Mouse (Mus musculus): ENCODE measurements around the gene Gm39566.

Gene Gm39566

GRCm38 (mm10) chr11:69797924-69798323 lies 17.2 kb downstream of the Gm39566 start:
- DNase-seq (ENCODE audit: low read depth, low spot score): no peak

GRCm38 (mm10) chr11:69795983-69796435 lies 19.1 kb downstream of the Gm39566 start:
- no peak for DNase-seq (ENCODE audit: low read depth, low spot score)

- DNase-seq (ENCODE audit: low read depth, low spot score): peak; percentile 95
Measured at GRCm38 (mm10) chr11:69795168-69795982, 19.7 kb downstream of the Gm39566 start, which contains the start of gene Chrnb1. Gene Chrnb1 (minus strand): TSS chr11:69795943.

- DNase-seq (ENCODE audit: low read depth, low spot score): no peak
Measured at GRCm38 (mm10) chr11:69793429-69793828, 21.7 kb downstream of the Gm39566 start.

- DNase-seq (ENCODE audit: low read depth, low spot score): no peak
Measured at GRCm38 (mm10) chr11:69791420-69791819, 23.7 kb downstream of the Gm39566 start.

- no peak for DNase-seq (ENCODE audit: low read depth, low spot score)
Measured at GRCm38 (mm10) chr11:69789431-69789830, 25.7 kb downstream of the Gm39566 start.

- DNase-seq (ENCODE audit: low read depth, low spot score): no peak
Measured at GRCm38 (mm10) chr11:69787306-69787705, 27.8 kb downstream of the Gm39566 start.

- DNase-seq (ENCODE audit: low read depth, low spot score): no peak
Measured at GRCm38 (mm10) chr11:69784793-69785272, 30.3 kb downstream of the Gm39566 start.

GRCm38 (mm10) chr11:69781828-69782227 lies 33.3 kb downstream of the Gm39566 start:
- DNase-seq (ENCODE audit: low read depth, low spot score): no peak

GRCm38 (mm10) chr11:69778985-69779384 lies 36.1 kb downstream of the Gm39566 start:
- no peak for DNase-seq (ENCODE audit: low read depth, low spot score)

GRCm38 (mm10) chr11:69778258-69778982 lies 36.7 kb downstream of the Gm39566 start:
- no peak for DNase-seq (ENCODE audit: low read depth, low spot score)

GRCm38 (mm10) chr11:69777504-69778257 lies 37.4 kb downstream of the Gm39566 start:
- DNase-seq (ENCODE audit: low read depth, low spot score): no peak

GRCm38 (mm10) chr11:69776488-69776887 lies 38.6 kb downstream of the Gm39566 start:
- DNase-seq (ENCODE audit: low read depth, low spot score): no peak

- DNase-seq (ENCODE audit: low read depth, low spot score): no peak
Measured at GRCm38 (mm10) chr11:69775716-69776115, 39.4 kb downstream of the Gm39566 start.

- no peak for DNase-seq (ENCODE audit: low read depth, low spot score)
Measured at GRCm38 (mm10) chr11:69774961-69775360, 40.1 kb downstream of the Gm39566 start.

GRCm38 (mm10) chr11:69767625-69767909 lies 47.5 kb downstream of the Gm39566 start:
- no peak for DNase-seq (ENCODE audit: low read depth, low spot score)

- no peak for DNase-seq (ENCODE audit: low read depth, low spot score)
Measured at GRCm38 (mm10) chr11:69766872-69767624, 48.0 kb downstream of the Gm39566 start.

GRCm38 (mm10) chr11:69766126-69766609 lies 48.9 kb downstream of the Gm39566 start:
- DNase-seq (ENCODE audit: low read depth, low spot score): peak; percentile 88

- peak; percentile 74 for DNase-seq (ENCODE audit: low read depth, low spot score)
Measured at GRCm38 (mm10) chr11:69765221-69766125, 49.6 kb downstream of the Gm39566 start, which contains the start of gene Zbtb4. Gene Zbtb4 (plus strand): TSS chr11:69765912.

GRCm38 (mm10) chr11:69763551-69763950 lies 51.5 kb downstream of the Gm39566 start:
- DNase-seq (ENCODE audit: low read depth, low spot score): no peak

Data from CD4-positive helper T cell, adult 2 months (primary cell).